Mouse (Mus musculus): ENCODE measurements at regions not wholly inside any gene's neighbourhood (a gene's known extent, or its start where the extent isn't known, plus 50 kb on each side); places are given as distances from the start of the nearest gene placed in this dataset.
"Not testable (repeated sequence)": the region's sequence is repeated elsewhere in the genome, so short reads cannot be mapped to it uniquely, and the experiment has no call there.

DNA sequence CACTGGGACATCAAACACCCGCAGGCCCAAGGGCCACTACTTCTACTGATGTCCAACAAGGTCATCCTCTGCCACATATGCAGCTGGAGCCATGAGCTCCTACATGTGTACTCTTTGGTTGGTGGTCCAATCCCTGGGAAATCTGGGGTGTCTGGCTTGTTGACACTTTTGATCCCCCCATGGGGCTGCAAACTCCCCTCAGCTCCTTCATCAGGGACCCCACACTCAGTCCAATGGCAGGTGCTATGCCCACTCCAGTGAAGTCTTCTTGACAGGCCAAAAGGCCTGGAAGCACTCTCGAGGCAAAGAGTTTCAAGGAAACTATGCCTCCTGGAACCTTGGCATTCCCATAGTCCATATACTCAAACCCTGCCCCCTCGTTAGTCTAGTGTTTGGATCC is 570.8 kb upstream of the Smc2 start:
- no peaks in the 10 kb centered on the region for H3K9me3 ChIP-seq
- no peaks in the 10 kb centered on the region for H3K4me1 ChIP-seq (replicated peaks)
- H3K9ac ChIP-seq (replicated peaks), result no peak overlapping the region
- H3K27me3 ChIP-seq, result no peaks in the 10 kb centered on the region
- no peak overlapping the region for H3K4me2 ChIP-seq (replicated peaks)
- H3K4me3 ChIP-seq (replicated peaks), result no peak overlapping the region
- no peak overlapping the region for H3K27ac ChIP-seq
- H3K36me3 ChIP-seq, result no peaks in the 10 kb centered on the region
- 76% methylated on average over 3 of the region's 3 CpGs for WGBS
- ATAC-seq, result no peak

DNA sequence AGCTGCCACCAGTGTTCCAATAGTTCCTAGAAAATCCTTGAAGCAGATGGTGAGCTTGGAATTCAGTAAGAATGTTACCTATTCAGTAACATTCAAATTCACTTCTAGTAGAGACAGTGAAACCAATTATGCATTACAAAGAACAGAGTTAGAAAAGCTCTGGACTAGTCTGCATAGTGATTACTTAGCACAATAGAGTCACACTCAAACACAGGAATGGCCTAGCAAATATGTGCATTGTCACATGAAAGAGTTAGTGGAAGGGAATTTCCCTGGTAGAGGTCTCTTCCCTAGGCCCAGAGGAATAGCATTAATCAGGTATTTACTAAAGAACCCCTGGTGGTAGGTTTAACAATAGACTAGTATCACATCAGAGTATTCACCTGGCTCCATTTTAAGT is 570.3 kb upstream of the Smc2 start:
- H3K36me3 ChIP-seq; ATAC-seq; H3K9me3 ChIP-seq; H3K27me3 ChIP-seq; H3K4me2 ChIP-seq (replicated peaks); H3K4me3 ChIP-seq (replicated peaks); H3K27ac ChIP-seq; H3K9ac ChIP-seq (replicated peaks); H3K4me1 ChIP-seq (replicated peaks): not testable (repeated sequence)

DNA sequence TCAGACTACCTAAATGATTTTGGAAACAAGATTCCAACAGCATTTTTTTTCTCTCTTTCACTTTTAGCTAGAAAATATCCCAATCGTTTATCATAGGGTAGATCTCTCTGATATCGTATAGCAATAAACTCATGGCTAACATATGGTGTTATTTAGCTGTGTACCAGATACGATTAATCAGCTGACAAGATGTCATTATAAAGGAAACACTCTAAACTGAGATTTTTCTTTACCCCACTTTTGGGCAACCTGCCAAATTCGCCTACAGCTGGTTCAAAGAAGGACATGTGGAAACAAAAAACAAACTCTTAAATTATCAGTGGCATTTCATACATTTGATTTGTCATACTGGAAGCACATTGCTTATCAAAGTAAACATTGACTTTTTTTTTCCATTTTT is 553.6 kb upstream of the Smc2 start:
- no peak overlapping the region for H3K27ac ChIP-seq
- no peak overlapping the region for H3K9ac ChIP-seq (replicated peaks)
- no peak for ATAC-seq
- H3K4me2 ChIP-seq (replicated peaks), result no peak overlapping the region
- no peaks in the 10 kb centered on the region for H3K36me3 ChIP-seq
- H3K4me1 ChIP-seq (replicated peaks), result no peaks in the 10 kb centered on the region
- no peaks in the 10 kb centered on the region for H3K9me3 ChIP-seq
- no peak overlapping the region for H3K4me3 ChIP-seq (replicated peaks)
- 91% methylated on average over 4 of the region's 4 CpGs for WGBS
- no peaks in the 10 kb centered on the region for H3K27me3 ChIP-seq

DNA sequence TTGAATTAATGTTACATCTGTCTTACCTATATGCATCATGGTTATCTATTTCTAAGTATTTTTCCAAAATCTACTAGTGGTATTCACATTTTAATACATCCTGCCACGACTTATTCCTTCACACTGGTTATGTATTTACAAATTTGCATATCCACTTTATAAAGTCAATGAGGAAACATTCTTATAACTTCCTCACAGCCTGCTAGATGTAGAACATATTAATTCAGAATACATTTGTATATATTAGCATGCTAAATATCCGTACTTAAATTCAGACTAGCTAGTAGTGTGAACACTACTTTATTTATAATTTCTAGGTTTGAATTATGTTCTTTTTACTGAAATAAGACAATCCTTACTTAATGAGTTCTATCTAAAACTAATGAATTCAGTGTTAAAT is 549.8 kb upstream of the Smc2 start:
- Histone ChIP-seq H3K27me3 (no peaks in the 10 kb centered on the region), H3K9ac (replicated peaks) (no peak overlapping the region), H3K4me1 (replicated peaks) (no peaks in the 10 kb centered on the region), H3K9me3 (no peaks in the 10 kb centered on the region), H3K4me3 (replicated peaks) (no peak overlapping the region), H3K4me2 (replicated peaks) (no peak overlapping the region), H3K36me3 (no peaks in the 10 kb centered on the region), H3K27ac (no peak overlapping the region)
- 77% methylated on average over 2 of the region's 2 CpGs for WGBS
- no peak for ATAC-seq

DNA sequence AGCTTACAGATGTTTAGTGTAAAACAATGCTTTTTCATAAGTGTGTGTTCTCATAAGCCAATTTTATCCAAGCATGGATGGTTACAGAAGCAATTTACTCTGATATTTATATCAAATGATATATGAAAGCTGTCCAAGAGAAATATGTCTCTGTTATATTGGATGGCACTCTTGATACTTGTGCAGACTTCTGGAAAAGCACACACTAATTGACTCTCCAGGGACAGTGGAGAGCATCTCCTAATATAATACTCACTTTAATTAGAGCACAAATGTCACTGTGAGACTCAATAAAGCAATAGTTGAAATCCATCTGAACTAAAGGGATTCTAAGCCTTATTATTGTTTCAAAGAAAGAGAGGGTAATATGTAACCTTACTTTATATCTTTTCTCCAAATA is 510.8 kb upstream of the Smc2 start:
- Histone ChIP-seq H3K4me3 (replicated peaks) (no peak overlapping the region), H3K9ac (replicated peaks) (no peak overlapping the region), H3K9me3 (no peaks in the 10 kb centered on the region), H3K4me2 (replicated peaks) (no peak overlapping the region), H3K27me3 (no peaks in the 10 kb centered on the region), H3K4me1 (replicated peaks) (no peaks in the 10 kb centered on the region), H3K27ac (no peak overlapping the region), H3K36me3 (no peaks in the 10 kb centered on the region)
- peak; percentile 63; the same call in 1 of the 2 replicates for ATAC-seq

DNA sequence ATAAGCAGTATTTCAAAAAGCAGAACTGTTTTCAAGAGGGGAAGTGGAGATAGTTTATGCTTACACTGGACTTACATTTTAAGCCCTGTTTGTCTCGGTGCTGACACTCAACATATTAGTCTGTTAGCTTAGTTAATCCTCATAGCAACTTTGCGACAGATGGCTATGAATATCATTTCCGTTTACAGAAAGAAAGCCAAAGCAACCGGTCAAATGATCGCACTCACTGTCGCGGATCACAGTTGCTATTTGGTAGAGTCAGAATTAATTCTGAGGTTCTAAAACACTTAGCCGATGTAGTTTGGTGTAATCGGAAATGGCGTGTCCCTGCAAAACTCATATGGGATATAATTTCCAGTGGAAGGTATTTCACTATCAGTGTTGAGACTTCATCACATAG is 469.3 kb upstream of the Smc2 start:
- H3K4me1 ChIP-seq (replicated peaks), result no peaks in the 10 kb centered on the region
- no peak overlapping the region for H3K27ac ChIP-seq
- H3K9ac ChIP-seq (replicated peaks), result no peak overlapping the region
- WGBS, result 79% methylated on average over 10 of the region's 10 CpGs
- no peak overlapping the region for H3K4me3 ChIP-seq (replicated peaks)
- H3K36me3 ChIP-seq, result no peaks in the 10 kb centered on the region
- no peak overlapping the region for H3K4me2 ChIP-seq (replicated peaks)
- no peaks in the 10 kb centered on the region for H3K27me3 ChIP-seq
- no peak for ATAC-seq
- H3K9me3 ChIP-seq, result no peaks in the 10 kb centered on the region

DNA sequence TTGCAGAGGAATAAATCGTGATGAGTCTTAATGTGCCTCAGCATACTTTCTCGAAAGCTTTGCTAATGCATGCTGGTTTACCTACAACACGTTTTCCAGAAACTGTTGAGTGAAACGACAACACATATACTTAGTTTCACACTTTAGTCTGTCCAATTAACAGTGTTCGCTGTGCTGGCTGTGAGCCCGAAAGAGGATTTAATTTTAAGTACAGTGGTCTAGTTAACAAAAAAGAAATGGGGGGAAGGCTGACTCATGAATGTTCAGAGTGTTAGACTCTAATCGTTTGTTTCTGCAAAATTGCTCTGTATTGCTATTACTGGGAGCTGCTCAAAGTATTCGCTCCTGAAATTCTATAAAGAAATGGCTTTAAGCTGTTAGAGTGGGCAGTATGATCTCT is 460.1 kb upstream of the Smc2 start:
- no peak for ATAC-seq
- Histone ChIP-seq H3K27me3 (no peaks in the 10 kb centered on the region), H3K9ac (replicated peaks) (no peak overlapping the region), H3K4me3 (replicated peaks) (no peak overlapping the region), H3K4me1 (replicated peaks) (no peaks in the 10 kb centered on the region), H3K9me3 (no peaks in the 10 kb centered on the region), H3K4me2 (replicated peaks) (no peak overlapping the region), H3K36me3 (no peaks in the 10 kb centered on the region), H3K27ac (no peak overlapping the region)
- 87% methylated on average over 8 of the region's 8 CpGs for WGBS

DNA sequence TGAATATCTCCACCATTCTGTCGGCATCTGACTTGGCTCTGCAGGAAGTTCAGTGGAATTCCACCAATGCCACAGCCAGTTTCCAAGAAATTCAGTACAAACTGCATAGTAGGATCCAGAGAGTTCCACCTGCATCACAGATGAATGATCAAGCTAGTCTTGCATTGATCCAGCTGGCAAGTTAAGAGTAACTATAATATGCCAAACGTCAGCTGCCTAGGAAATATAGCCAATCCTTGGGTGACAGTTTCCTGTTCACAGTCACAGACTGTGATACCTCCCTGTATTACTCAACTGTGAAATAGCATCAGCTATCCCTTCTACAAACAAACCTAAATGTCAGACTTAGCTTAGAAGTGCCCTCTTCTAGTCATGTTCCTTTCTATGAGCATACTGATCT is 446.6 kb upstream of the Smc2 start:
- WGBS, result 78% methylated on average over 2 of the region's 2 CpGs
- no peaks in the 10 kb centered on the region for H3K27me3 ChIP-seq
- no peak overlapping the region for H3K4me3 ChIP-seq (replicated peaks)
- H3K36me3 ChIP-seq, result no peaks in the 10 kb centered on the region
- H3K9ac ChIP-seq (replicated peaks), result no peak overlapping the region
- no peaks in the 10 kb centered on the region for H3K4me1 ChIP-seq (replicated peaks)
- no peaks in the 10 kb centered on the region for H3K9me3 ChIP-seq
- no peak for ATAC-seq
- H3K27ac ChIP-seq, result no peak overlapping the region
- no peak overlapping the region for H3K4me2 ChIP-seq (replicated peaks)

DNA sequence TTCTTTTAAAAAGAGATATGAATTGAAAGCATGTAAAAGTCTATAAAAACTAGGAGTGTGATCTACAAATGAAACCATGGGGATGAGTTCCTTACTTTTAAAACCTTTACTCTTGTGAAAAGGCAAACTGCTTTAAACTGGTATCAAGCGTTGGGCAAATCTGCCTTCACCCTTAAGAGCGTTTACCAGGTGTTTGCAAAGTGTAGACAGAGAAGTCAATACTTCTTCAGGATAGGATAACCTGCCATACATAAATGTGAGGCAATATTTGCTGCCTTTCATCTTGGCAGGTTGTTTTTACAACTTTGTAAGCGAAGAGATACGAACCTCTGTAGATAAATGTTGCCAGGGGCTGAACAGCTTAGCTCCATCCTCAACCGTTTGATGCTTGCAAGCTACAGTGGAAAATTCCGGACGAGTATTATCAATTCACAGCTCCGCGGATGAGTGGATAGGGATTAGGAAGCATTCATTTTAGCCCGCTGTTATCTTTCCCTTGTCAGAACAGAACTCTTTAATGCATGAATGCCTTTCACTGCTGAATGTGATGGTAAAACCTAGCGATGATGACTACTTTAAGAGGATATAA is 402.2 kb upstream of the Smc2 start:
- Histone ChIP-seq H3K9ac (replicated peaks) (no peak overlapping the region), H3K4me1 (replicated peaks) (no peaks in the 10 kb centered on the region), H3K9me3 (no peaks in the 10 kb centered on the region), H3K4me2 (replicated peaks) (no peak overlapping the region), H3K27me3 (no peaks in the 10 kb centered on the region), H3K4me3 (replicated peaks) (no peak overlapping the region), H3K27ac (no peak overlapping the region), H3K36me3 (no peaks in the 10 kb centered on the region)
- no peak for ATAC-seq
- 75% methylated on average over 11 of the region's 11 CpGs for WGBS

DNA sequence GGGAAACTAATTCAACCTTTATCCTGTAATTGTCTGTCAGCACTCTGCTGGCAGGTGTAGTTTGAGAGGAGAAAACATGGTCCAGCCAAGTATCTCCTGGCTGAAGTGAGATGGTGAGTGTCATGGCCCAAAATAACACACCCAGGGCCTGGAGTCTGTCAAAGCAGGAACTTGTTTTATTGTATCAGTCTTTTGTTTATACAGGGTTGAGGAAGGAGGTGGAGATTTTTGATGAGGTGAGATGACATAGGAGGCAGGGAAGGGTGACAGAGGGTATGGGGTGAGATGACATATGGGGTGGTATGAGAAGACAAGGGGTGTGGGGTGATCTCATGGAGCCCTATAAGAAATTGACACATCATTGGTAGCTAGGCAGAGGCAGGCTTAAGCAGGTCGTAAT is 395.6 kb upstream of the Smc2 start:
- Histone ChIP-seq H3K36me3 (no peaks in the 10 kb centered on the region), H3K4me2 (replicated peaks) (no peak overlapping the region), H3K4me3 (replicated peaks) (no peak overlapping the region), H3K9me3 (no peaks in the 10 kb centered on the region), H3K4me1 (replicated peaks) (no peaks in the 10 kb centered on the region), H3K27me3 (no peaks in the 10 kb centered on the region), H3K9ac (replicated peaks) (no peak overlapping the region), H3K27ac (no peak overlapping the region)
- 86% methylated on average over 1 of the region's 1 CpGs for WGBS
- no peak for ATAC-seq

DNA sequence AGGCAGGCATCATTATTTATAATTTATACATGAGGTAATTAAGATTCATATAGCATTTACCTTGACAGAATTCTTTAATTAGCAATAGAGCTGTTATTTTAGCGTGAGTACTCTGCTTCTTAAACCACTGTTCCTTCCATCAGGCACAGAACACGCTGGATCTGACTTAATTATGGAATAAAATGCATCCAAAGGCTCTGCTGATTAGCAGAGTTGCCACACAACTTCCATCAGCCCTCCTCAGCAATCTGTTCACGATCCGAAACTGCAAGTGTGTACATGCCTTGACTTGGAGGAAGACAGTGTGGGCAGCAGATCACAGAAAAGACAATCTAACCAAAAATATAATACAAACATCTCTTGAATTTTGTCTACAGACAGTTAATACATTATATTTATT is 388.1 kb upstream of the Smc2 start:
- 78% methylated on average over 4 of the region's 4 CpGs for WGBS
- no peak for ATAC-seq

DNA sequence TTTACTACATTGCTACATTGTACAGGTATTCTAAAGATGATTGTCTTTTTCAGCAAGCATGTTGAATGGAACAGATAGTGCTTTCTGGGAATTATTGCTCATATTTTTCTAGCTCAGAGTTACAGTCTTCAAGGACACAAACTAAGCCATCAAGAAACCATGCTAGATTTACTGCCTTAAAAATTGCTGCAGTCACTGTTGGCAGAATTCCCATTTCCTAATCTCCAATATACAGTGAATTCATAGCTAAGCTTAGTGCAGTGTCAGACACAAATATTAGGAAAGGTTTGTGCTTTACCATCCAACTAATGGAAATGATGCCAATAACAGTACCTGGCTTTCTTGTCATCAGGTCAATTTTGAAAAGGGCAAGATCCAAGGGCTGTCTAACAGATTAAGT is 383.0 kb upstream of the Smc2 start:
- Histone ChIP-seq H3K36me3 (no peaks in the 10 kb centered on the region), H3K4me3 (replicated peaks) (no peak overlapping the region), H3K27me3 (no peaks in the 10 kb centered on the region), H3K9me3 (no peaks in the 10 kb centered on the region), H3K4me2 (replicated peaks) (no peak overlapping the region), H3K27ac (no peak overlapping the region), H3K4me1 (replicated peaks) (no peaks in the 10 kb centered on the region), H3K9ac (replicated peaks) (no peak overlapping the region)
- no peak for ATAC-seq

More for the DNA sequence above, 388.1 kb upstream of the Smc2 start:
- Histone ChIP-seq H3K4me3 (replicated peaks) (no peak overlapping the region), H3K36me3 (no peaks in the 10 kb centered on the region), H3K4me2 (replicated peaks) (no peak overlapping the region), H3K9ac (replicated peaks) (no peak overlapping the region), H3K27me3 (no peaks in the 10 kb centered on the region), H3K27ac (no peak overlapping the region), H3K9me3 (no peaks in the 10 kb centered on the region), H3K4me1 (replicated peaks) (no peaks in the 10 kb centered on the region)

DNA sequence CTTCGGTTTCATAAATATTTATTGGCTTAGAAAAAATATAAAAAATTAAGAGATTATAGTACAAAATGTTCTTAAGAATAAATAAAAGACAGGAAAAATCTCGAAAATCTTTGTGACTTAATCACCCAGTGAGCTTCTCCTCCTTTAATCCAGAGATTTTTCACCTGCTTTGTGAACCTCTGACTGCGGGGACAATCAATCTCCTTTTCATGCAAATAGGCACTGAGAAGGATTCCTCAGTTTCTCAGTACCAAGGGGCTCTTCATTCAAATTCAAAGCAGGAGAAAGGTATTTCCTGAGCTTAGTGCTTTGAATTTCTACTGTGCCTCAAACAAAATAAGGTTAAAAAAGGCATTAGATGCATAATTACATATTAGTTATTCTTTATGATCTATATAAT is 379.0 kb upstream of the Smc2 start:
- 53% methylated on average over 3 of the region's 3 CpGs for WGBS
- H3K4me2 ChIP-seq (replicated peaks), result no peak overlapping the region
- no peaks in the 10 kb centered on the region for H3K4me1 ChIP-seq (replicated peaks)
- no peak overlapping the region for H3K9ac ChIP-seq (replicated peaks)
- H3K27ac ChIP-seq, result no peak overlapping the region
- no peak overlapping the region for H3K4me3 ChIP-seq (replicated peaks)
- no peaks in the 10 kb centered on the region for H3K27me3 ChIP-seq
- no peaks in the 10 kb centered on the region for H3K36me3 ChIP-seq
- H3K9me3 ChIP-seq, result no peaks in the 10 kb centered on the region
- ATAC-seq, result no peak

Data from midbrain, embryonic 13.5 days (tissue).